Mouse (Mus musculus) spleen, postnatal 4 days (tissue): ENCODE data around the gene Cdca5.
"Not testable (repeated sequence)": the region's sequence is repeated elsewhere in the genome, so short reads cannot be mapped to it uniquely, and the experiment has no call there.

Source experiments
- DNase-seq, 2 experiments: peaks; one replicate each; pipeline ENCODE4 v3.0.0; 2022; ENCODE audit warnings: low spot score in 2 of 2

The Cdca5 gene

GRCm38 (mm10) chr19:6084478-6085248 is at the start of gene Cdca5, which contains the start of gene Zfpl1:
Cdca5 (plus strand) TSS chr19:6084983.
Zfpl1 (minus strand) TSS chr19:6084956.
- DNase-seq = peak; percentile 95 to 97

GRCm38 (mm10) chr19:6035966-6036585 is 48.7 kb upstream of the Cdca5 start:
- no peak for DNase-seq

GRCm38 (mm10) chr19:6037695-6038094 is 47.1 kb upstream of the Cdca5 start:
- no peak for DNase-seq

GRCm38 (mm10) chr19:6038326-6038725 is 46.5 kb upstream of the Cdca5 start:
- no peak for DNase-seq

- no peak for DNase-seq
Observed at GRCm38 (mm10) chr19:6040002-6040401, 44.8 kb upstream of the Cdca5 start.

- DNase-seq = peak in 1 of 2 experiments; percentile 58
Observed at GRCm38 (mm10) chr19:6042293-6042692, 42.5 kb upstream of the Cdca5 start.

- not testable (repeated sequence) for DNase-seq
Observed at GRCm38 (mm10) chr19:6044102-6044501, 40.7 kb upstream of the Cdca5 start.

- DNase-seq = peak in 1 of 2 experiments; percentile 59
Observed at GRCm38 (mm10) chr19:6045366-6046293, 39.2 kb upstream of the Cdca5 start.

- peak; percentile 90 to 95 for DNase-seq
Observed at GRCm38 (mm10) chr19:6046294-6047153, 38.3 kb upstream of the Cdca5 start, which contains the start of gene Syvn1. Syvn1 (plus strand) TSS chr19:6046576.

- peak in 1 of 2 experiments; percentile 74 for DNase-seq
Observed at GRCm38 (mm10) chr19:6047154-6047898, 37.5 kb upstream of the Cdca5 start.

- DNase-seq = peak in 1 of 2 experiments; percentile 67
Observed at GRCm38 (mm10) chr19:6047899-6048166, 37.0 kb upstream of the Cdca5 start.

GRCm38 (mm10) chr19:6048681-6049410 is 35.9 kb upstream of the Cdca5 start:
- peak in 1 of 2 experiments; percentile 50 for DNase-seq

- no peak for DNase-seq
Observed at GRCm38 (mm10) chr19:6052516-6052915, 32.3 kb upstream of the Cdca5 start.

- DNase-seq = no peak
Observed at GRCm38 (mm10) chr19:6054296-6054695, 30.5 kb upstream of the Cdca5 start.

GRCm38 (mm10) chr19:6056696-6057095 is 28.1 kb upstream of the Cdca5 start:
- no peak for DNase-seq

- peak; percentile 99 to 100 for DNase-seq
Observed at GRCm38 (mm10) chr19:6057313-6058096, 27.3 kb upstream of the Cdca5 start, which contains the start of the genes Mrpl49 and Fau. Mrpl49 (minus strand) TSS chr19:6057785. Fau (plus strand) TSS chr19:6057844.

GRCm38 (mm10) chr19:6058513-6058912 is 26.3 kb upstream of the Cdca5 start:
- no peak for DNase-seq

- no peak for DNase-seq
Observed at GRCm38 (mm10) chr19:6058966-6059365, 25.8 kb upstream of the Cdca5 start.

- DNase-seq = peak; percentile 90 to 93
Observed at GRCm38 (mm10) chr19:6061021-6061533, 23.7 kb upstream of the Cdca5 start, which contains the start of gene Znhit2. Znhit2 (plus strand) TSS chr19:6061192.
